Mouse (Mus musculus): ENCODE measurements around the gene Ksr1.

Gene Ksr1

DNA sequence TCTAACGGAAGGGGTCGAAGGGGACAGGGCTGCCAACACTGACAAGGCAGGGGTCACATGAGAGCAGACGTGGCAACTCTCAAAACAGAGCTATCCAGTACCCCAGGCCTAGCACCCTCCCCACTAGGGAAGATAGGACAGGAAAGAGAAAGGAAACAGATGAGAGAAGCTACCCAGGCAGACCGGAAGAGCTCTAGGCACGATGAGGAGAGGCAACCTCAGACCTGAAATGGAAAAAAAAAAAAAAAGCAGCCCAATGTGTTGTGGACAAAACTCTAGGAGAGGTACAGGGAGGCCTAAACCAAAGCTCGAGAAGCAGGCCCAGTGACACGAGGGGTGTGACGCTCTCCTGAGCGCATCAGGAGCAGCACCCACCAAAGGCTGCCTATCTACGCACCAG, 23.7 kb downstream of the Ksr1 start:
- DNase-seq (ENCODE audit: low spot score), result no peak

DNA sequence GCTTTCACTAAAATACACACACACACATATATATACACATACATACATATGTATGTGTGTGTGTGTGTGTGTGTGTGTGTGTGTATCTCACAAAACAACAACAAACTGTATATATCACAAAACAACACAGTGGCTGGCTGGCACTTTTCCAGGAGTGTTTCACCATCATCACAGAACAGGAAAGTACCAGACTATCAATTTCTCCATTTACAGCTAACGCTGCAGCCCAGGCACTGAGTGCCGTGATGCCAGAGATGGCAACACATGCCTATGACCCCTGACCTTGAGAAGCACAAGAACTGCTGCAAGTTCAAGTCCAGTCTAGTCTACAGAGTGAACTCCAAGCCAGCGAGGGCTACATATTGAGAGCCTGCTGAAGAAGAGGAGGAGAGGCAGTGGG, 26.1 kb downstream of the Ksr1 start:
- no peak for DNase-seq (ENCODE audit: low spot score)

DNA sequence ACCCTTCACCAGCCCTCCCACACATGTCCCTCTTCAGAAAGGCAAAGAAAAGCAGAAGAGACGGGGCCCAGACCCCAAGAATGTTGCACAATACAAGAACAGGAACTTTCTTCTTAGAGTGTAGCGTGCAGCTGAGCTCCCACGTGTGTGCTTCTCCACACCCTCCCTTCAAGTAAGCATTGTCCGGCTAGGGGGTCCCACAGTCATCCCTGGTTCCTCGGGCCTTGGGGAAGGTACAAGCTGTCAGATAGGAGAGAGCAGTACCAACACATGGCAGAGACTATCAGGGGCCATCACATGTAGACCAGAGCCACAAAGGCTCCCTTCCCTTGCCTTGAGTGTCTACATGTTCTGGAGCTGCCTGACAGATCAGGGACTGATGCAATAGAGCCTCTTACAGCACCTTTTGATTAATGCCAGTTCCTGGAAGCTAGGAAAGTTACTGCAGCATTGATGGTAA, 27.3 kb downstream of the Ksr1 start:
- DNase-seq (ENCODE audit: low spot score), result no peak

DNA sequence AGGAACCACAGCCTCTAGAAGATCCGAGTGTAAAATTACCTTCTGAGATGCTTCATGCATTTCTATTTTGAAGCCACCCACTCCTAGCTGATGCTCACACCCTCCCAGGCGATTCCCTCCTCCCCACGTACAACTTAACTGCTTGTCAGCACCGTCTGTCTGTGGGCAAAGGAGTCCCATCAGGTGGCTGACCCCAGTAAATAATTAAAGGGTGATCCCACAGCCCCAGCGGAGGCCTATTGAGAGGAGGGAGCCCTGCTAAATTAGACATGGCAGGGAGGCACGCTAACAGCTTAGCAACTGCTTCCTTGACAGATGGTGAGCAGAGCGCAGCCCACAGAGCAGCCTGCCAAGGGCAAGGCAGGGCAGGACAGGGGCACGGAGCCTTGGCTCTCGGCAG, 29.5 kb downstream of the Ksr1 start:
- no peak for DNase-seq (ENCODE audit: low spot score)

DNA sequence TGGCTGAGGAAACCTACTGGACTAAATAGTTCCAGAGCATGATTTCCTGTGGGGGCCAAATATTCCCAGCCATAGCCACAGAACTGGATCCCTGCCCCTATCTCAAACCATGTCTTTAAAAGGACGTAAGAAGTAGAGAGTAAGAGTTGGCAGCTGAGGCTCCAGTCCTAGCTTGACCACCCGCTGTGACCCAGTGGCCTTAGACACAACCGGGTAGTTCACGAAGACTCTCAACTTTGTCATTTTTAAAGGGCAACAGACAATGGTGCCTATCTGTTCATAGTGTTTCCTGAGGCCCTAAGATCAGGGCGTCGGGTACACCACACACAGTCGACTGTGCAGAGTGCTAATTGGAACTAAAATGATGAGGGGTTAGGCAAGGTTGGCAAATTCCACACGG, 30.5 kb downstream of the Ksr1 start:
- no peak for DNase-seq (ENCODE audit: low spot score)

- DNase-seq (ENCODE audit: low spot score), result no peak
These were observed 32.1 kb downstream of the Ksr1 start for GRCm38 (mm10) chr11:79114061-79114460.

- no peak for DNase-seq (ENCODE audit: low spot score)
These were observed 32.8 kb downstream of the Ksr1 start for GRCm38 (mm10) chr11:79113397-79113796.

DNA sequence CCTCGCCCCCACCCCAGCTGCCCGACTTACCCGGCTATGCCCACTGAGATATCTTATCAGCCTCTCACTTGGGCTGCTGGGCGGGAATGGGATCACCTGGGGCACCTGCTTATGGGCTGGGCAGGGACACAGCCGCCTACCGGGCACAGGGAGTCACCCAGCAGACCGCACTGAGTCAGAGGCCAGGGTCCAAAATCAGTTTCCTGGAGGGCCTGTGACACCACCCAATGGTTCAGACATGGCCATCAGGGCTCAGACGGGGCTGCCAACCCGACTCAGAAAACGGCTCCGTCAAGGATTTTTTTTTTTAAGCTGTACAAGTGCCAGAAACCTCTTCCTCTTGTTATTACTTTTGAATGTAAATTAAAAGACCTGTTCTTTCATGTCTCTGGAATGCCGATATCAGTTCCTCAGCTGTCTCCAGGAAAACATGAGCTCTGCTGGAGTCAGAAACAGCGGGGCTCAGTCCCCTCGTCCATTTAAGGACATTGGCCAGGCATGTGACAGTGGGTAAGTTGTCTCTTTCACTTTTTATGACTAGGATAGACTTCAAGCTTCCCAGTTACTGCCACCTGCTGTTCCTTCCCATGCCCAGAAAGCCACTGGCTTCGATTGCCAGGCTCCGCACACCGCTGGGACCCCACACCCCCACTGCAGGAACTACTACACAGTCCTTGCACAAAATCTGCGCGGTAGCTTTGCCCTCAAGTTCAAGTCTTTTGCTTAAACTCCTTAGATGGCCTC, 33.5 kb downstream of the Ksr1 start:
- no peak for DNase-seq (ENCODE audit: low spot score)

GRCm38 (mm10) chr11:79111864-79112558, 34.2 kb downstream of the Ksr1 start:
- no peak for DNase-seq (ENCODE audit: low spot score)

- no peak for DNase-seq (ENCODE audit: low spot score)
These were observed 35.8 kb downstream of the Ksr1 start for GRCm38 (mm10) chr11:79110446-79110845.

- DNase-seq (ENCODE audit: low spot score), result no peak
These were observed 38.3 kb downstream of the Ksr1 start for GRCm38 (mm10) chr11:79107934-79108333.

DNA sequence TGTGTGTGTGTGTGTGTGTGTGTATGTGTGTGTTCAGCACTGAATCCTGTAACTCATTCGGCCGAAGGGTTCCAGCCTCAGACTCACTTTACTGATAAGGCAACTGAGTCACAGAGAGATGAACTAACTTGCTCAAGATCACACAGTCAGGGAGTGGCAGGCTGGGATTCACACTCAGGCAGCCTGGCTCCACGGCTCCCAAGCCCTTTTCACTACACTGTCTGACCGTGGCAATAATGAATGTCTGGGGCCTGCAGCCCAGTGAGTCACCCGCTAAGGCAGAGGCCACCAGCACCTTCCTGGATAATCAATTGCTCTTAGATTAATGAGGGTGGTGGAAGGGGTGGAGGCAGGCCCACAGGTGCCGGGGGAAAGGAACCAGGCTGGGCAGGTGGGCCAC, 41.2 kb downstream of the Ksr1 start:
- no peak for DNase-seq (ENCODE audit: low spot score)

- DNase-seq (ENCODE audit: low spot score), result no peak
These were observed 41.7 kb downstream of the Ksr1 start for GRCm38 (mm10) chr11:79104538-79104937.

GRCm38 (mm10) chr11:79104096-79104495, 42.1 kb downstream of the Ksr1 start:
- no peak for DNase-seq (ENCODE audit: low spot score)

- DNase-seq (ENCODE audit: low spot score), result no peak
These were observed 42.7 kb downstream of the Ksr1 start for GRCm38 (mm10) chr11:79103461-79103869.

- DNase-seq (ENCODE audit: low spot score), result no peak
These were observed 43.9 kb downstream of the Ksr1 start for GRCm38 (mm10) chr11:79102280-79102679.

DNA sequence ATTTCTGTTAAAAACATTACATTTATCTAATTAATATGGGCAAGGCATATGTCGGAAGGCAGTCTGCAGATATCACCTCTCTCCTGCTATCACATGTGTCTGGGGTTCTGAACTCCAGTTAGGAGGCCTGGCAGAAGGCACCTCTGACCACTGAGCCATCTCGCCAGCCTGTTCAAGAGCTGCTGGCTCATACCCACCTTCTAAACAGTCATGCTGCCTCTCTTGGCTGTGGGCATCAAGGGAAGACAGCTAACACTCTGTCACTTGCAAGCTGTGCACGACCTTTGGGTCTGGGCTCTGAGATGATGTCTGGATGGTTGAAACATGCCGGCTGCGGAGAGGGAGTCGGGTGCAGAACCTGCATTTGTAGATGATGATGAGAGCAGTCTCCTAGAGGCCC, 44.6 kb downstream of the Ksr1 start:
- no peak for DNase-seq (ENCODE audit: low spot score)

DNA sequence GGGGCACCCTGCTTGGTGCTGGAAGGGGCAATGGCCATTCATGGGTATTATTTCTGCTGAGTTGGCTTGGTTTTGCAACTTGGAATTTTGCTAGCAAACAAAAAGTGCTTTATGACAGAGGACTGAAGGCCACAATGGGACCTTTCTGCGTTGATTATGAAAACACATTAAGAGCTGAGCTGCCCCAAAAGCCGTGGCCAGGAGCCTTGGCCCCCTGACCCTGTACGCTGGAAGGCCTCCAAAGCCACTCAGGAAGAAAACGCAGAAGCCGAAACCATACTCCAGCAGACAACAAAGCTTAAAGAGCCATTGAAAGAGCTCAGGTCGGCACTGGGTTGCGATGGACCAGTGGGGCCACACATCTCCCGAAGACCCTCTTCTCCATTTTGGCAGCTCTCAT, 47.2 kb downstream of the Ksr1 start:
- DNase-seq (ENCODE audit: low spot score), result no peak

DNA sequence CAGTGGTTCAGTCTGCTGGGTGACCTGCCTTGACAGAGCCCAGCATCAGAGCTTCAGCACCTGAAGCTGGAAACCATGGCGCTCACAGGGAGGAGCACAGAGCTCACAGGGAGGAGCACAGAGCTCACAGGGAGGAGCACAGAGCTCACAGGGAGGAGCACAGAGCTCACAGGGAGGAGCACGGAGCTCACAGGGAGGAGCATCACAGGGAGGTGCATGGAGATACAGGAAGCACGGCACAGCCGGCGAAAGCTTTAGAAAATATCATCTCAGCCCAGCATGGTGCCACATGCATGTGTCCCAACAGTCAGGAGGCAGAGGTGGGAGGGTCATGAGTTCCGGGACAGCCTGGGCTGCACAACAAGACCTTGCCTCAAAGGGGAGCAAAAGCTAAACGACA, 48.5 kb downstream of the Ksr1 start:
- no peak for DNase-seq (ENCODE audit: low spot score)

DNA sequence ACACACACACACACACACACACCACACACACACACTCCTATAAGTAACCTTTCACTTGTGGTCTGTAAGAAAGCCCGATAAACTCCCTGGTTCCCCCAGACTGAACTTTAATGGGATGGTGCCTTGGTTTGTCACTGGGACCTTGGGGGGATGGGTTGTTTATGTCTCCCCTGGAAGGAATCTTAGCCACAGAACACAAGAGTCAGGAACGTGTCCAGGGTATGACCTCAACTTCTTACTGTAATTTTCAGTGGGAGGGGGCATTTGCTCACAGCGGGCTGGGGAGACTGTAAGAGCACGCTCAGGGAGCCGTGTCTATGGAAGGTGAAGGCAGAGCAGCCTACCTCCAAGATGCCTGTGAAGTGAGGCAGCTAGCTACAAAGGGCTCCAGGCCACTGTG, 49.5 kb downstream of the Ksr1 start:
- no peak for DNase-seq (ENCODE audit: low spot score)

DNA sequence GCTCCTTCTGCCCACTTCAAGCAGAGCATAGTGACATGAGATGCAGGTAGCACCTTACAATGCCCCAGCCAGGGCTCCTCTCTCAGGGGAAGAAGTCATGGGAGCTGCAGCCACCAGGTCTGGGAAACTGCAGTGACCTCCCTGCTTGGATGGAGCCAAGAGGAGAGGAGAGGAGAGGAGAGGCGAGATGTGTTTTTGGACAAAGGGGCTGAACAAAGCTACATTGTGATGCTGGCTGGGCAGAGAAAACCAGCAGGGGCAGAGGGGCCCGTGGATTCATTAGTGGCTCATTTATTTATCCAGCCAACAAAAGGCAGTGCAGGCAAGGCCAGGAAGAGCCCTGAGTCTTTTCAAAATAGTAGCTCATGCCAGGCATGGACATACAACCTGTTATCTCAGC, 50.5 kb downstream of the Ksr1 start:
- peak; percentile 61 for DNase-seq (ENCODE audit: low spot score)

GRCm38 (mm10) chr11:79094727-79095126, 51.5 kb downstream of the Ksr1 start:
- DNase-seq (ENCODE audit: low spot score), result peak; percentile 60

- DNase-seq (ENCODE audit: low spot score), result no peak
These were observed 52.1 kb downstream of the Ksr1 start for GRCm38 (mm10) chr11:79093986-79094695.

Measured in layer of hippocampus, adult 11-12 months (tissue).